Mouse (Mus musculus) heart, postnatal 0 days (tissue): ENCODE data around the gene Mcl1. TPM values are rescaled to one million over a fixed set of nuclear protein-coding genes. Genes with fewer than 3 reads are reported as not detected.

Experiments
- ATAC-seq: fragments of 200-750 bp; cut with Nextera tagmentation; 2 replicates; pipeline ENCODE4 v1.8.0; 2017; ENCODE audit warnings: low read depth, moderate number of reproducible peaks, moderate library complexity; ENCODE audit not compliant: insufficient read depth
- DNase-seq: peaks from one replicate; pipeline ENCODE4 v3.0.0-alpha.2; 2016; ENCODE audit warnings: low spot score
- H3K27ac ChIP-seq: fragments of 300-500 bp; sonication (generic); 2 replicates; pipeline ENCODE4 v1.5.1; 2014; ENCODE audit warnings: low read depth, mild to moderate bottlenecking
- H3K27me3 ChIP-seq: fragments of 300-500 bp; sonication (generic); 2 replicates; pipeline ENCODE4 v1.6.1; 2014; ENCODE audit warnings: low read length, mixed read lengths; ENCODE audit not compliant: control insufficient read depth, insufficient read depth
- H3K36me3 ChIP-seq: fragments of 300-500 bp; sonication (generic); replicated peaks from 2 replicates; pipeline ENCODE4 v1.6.1; 2014; ENCODE audit warnings: low read length, mixed read lengths; ENCODE audit not compliant: control insufficient read depth, insufficient read depth
- H3K4me1 ChIP-seq: fragments of 300-500 bp; sonication (generic); 2 replicates; pipeline ENCODE4 v1.6.1; 2014; ENCODE audit warnings: antibody characterized with exemption; ENCODE audit not compliant: control insufficient read depth, insufficient read depth
- H3K4me2 ChIP-seq: fragments of 300-500 bp; sonication (generic); 2 replicates; pipeline ENCODE4 v1.6.1; 2014; ENCODE audit warnings: low read depth, mild to moderate bottlenecking, low read length, moderate library complexity
- H3K4me3 ChIP-seq: fragments of 300-500 bp; sonication (generic); 2 replicates; pipeline ENCODE4 v1.5.1; 2014; ENCODE audit warnings: low read depth, low read length
- H3K9ac ChIP-seq: fragments of 300-500 bp; sonication (generic); replicated peaks from 2 replicates; pipeline ENCODE4 v1.6.1; 2014; ENCODE audit warnings: low read depth, low read length, mixed read lengths
- H3K9me3 ChIP-seq: fragments of 300-500 bp; sonication (generic); replicated peaks from 2 replicates; pipeline ENCODE4 v1.6.1; 2016; ENCODE audit warnings: low read length; ENCODE audit not compliant: control insufficient read depth
- CTCF ChIP-seq: IDR thresholded peaks from 2 replicates; pipeline ENCODE4 v1.5.1; 2016; ENCODE audit warnings: antibody characterized with exemption, control low read depth, low read depth
- EP300 ChIP-seq: IDR thresholded peaks from 2 replicates; pipeline ENCODE4 v1.6.1; 2016; ENCODE audit warnings: antibody characterized with exemption, low read depth
- WGBS: fragments of 180-500 bp; shearing (Covaris S2); extraction: QIAGEN DNeasy Blood & Tissue Kit; methylation state at CpG from one replicate; pipeline ENCODE4 v1.1.7; 2014; 5-methylcytosine and 5-hydroxymethylcytosine counted together
- polyA plus RNA-seq: library from polyadenylated mRNA; unstranded; fragments of >200 nt; fragmentation: Nextera tagmentation; extraction: Ambion mirVana; gene quantifications from 2 replicates; pipeline ENCODE4 v1.2.1, GENCODE M21; 2015
- total RNA-seq: library from RNA; depleted of rRNA; stranded (reverse); fragments of >200 nt; gene quantifications from 2 replicates; pipeline ENCODE4 v1.2.3, GENCODE M21; 2014; ENCODE audit warnings: low replicate concordance

Mcl1 gene
- total and polyA plus RNA-seq, 2 experiments from 2014 or later, result 50.1 to 278 TPM

DNA sequence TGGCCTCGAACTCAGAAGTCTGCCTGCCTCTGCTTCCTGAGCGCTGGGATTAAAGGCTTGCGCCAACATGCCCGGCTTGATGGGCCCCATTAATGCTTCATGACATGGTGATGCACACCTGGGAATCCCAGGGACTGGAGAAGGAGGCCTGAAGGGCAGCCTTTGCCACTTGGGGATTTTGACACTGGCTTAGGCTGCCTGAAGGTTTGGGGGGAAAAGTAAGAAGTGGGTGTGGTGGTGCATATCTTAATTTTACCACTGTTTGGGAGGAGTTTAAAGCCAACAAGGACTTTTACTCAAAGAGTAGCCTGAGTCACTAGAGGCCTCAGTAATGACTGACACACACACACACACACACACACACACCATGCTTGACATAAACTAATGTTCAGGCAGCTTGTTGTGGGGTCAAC is 6.4 kb downstream of the Mcl1 start:
- peak overlapping the region; percentile 100 for H3K27ac ChIP-seq
- no peak overlapping the region for H3K4me2 ChIP-seq
- H3K9me3 ChIP-seq, result no peaks in the 10 kb centered on the region
- H3K9ac ChIP-seq, result 0 out of 2 replicates have a peak overlapping the region, but pooled peaks have one; percentile 13
- TF ChIP-seq EP300, result no peak
- no peak for TF ChIP-seq CTCF
- no peak overlapping the region for H3K4me3 ChIP-seq
- peaks cover 58% of the 10 kb centered on the region for H3K36me3 ChIP-seq
- H3K4me1 ChIP-seq, result peaks cover 58% of the 10 kb centered on the region
- DNase-seq (no peak), ATAC-seq (no peak)
- 67% methylated on average over 4 of the region's 4 CpGs for WGBS
- H3K27me3 ChIP-seq, result no peaks in the 10 kb centered on the region

DNA sequence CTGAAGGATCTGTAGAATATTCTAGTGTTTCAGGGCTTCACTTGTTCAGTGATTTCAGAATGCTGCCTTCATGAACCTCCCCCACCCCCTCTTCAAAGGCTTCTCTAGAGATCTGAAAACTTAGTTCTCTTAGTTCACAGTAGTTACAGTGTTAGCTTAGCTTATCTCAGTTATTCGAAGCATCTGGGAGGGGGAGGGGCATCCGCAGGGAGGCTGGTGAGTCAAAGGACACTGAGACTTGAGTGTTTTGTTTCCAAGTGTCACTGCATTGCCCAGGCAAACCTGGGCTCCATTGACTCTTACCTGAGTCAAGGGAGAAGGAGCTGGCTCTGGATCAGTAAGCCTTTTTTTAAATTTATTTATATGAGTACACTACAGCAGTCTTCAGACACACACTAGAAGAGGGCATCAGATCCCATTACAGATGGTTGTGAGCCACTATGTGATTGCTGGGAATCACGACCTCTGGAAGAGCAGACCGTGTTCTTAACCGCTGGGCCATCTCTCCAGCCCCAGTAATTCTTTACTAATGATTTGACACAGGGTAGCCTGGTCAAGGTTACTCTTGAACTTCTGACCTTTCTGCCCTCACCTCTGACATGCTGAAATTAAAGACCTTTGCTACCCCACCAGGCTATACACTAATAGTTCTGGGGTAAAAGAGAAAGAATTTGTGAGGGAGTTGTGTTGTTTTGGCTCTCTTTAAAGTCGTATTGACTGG is 7.7 kb downstream of the Mcl1 start:
- H3K9ac ChIP-seq, result no peak overlapping the region; the same call in 1 of the 2 replicates
- no peak overlapping the region for H3K4me3 ChIP-seq
- ATAC-seq, result peak; percentile 57
- peaks cover 47% of the 10 kb centered on the region for H3K36me3 ChIP-seq
- H3K9me3 ChIP-seq, result no peaks in the 10 kb centered on the region
- peak overlapping the region; percentile 100 for H3K27ac ChIP-seq
- WGBS, result 11% methylated on average over 6 of the region's 6 CpGs
- H3K4me2 ChIP-seq, result peak overlapping the region; percentile 36
- peak; percentile 90 for DNase-seq
- H3K27me3 ChIP-seq, result no peaks in the 10 kb centered on the region
- TF ChIP-seq EP300, result peak; percentile 83
- no peak for TF ChIP-seq CTCF
- peaks cover 62% of the 10 kb centered on the region for H3K4me1 ChIP-seq

DNA sequence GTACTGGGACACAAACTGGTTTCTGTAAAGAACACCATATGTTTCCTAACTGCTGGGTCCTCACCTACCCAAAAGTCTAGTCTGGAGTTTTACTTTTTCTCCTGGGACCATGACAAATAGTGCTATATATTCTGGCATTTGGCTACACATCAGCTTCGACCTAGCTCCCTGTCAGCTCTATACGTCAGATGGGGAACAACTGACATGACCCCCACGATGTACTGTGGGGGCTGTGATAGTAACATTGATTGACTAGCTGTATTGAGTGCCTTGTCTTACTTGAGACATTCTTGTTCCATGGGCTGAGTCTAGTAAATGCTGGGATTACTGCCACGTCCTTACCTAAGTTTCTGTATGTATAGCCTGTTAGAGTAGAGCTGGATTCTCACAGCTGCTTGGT is 8.9 kb downstream of the Mcl1 start:
- Histone ChIP-seq H3K4me2 (peak overlapping the region; percentile 21; the same call in 1 of the 2 replicates), H3K36me3 (peaks cover 39% of the 10 kb centered on the region), H3K9me3 (no peaks in the 10 kb centered on the region), H3K9ac (peak overlapping the region; percentile 48), H3K4me1 (peaks cover 69% of the 10 kb centered on the region), H3K27me3 (no peaks in the 10 kb centered on the region), H3K27ac (peak overlapping the region; percentile 100), H3K4me3 (no peak overlapping the region)
- ATAC-seq (no peak; the same call in 1 of the 2 replicates), DNase-seq (no peak)
- WGBS, result 25% methylated on average over 4 of the region's 4 CpGs
- TF ChIP-seq CTCF (no peak), EP300 (no peak)

DNA sequence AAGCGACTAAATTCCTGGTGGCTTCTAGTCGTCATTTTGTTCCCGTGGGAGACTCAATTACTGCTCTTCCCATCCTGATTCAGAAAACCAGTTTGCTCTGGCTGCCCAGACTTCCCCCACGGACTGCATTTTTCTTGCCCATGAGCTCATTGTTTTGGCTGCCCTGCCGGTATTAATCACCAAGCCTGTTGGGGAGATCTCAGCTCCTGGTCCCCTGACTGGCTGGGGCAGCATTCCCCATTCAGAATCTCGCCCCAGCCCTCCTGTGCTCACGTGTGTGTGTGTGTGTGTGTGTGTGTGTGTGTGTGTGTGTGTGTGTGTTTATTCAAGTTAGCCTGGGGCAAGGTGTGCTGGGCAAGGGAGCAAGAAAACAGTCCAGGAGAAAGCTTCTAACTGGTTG is 9.4 kb downstream of the Mcl1 start:
- Histone ChIP-seq H3K9me3 (no peaks in the 10 kb centered on the region), H3K4me2 (peak overlapping the region; percentile 21; the same call in 1 of the 2 replicates), H3K36me3 (peaks cover 34% of the 10 kb centered on the region), H3K27ac (peak overlapping the region; percentile 100), H3K4me1 (peaks cover 69% of the 10 kb centered on the region), H3K27me3 (no peaks in the 10 kb centered on the region), H3K9ac (peak overlapping the region; percentile 48), H3K4me3 (no peak overlapping the region)
- peak; percentile 81 for ATAC-seq
- WGBS, result 5% methylated on average over 7 of the region's 7 CpGs
- DNase-seq, result peak; percentile 93
- TF ChIP-seq CTCF, result no peak
- peak; percentile 61; the same call in 1 of the 2 replicates for TF ChIP-seq EP300

DNA sequence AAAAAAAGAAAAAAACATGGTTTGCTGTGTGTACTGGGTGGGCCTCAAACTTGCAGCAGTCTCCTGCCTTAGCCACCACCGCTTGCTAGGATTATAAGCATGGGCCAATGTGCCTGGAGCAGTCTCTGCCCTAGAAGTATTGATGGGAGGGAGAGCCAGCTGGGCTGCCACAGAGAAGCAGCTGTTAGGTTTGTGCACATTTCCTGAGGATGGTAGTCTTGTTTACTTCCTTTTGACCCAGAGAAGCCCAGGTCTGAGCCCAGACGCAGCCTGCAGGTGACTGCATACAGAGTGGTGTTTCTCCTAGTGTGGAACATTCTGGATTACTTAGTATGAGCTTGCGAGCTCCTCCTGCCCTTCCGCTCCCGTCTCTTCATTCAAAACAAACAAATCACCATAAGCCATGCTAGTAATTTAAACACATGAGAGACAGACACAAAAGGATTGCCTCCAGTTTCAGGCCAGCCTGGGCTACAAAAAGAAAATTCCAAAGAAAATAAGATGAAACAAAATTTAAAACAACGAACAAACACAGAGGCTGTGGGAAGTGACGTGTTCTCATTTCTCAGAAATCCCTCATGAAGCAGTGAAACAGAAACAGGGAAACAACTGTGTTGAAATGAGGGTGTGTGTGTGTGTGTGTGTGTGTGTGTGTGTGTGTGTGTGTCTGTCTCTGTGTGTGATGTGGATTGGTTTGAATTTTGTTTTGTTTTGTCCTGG is 10.2 kb downstream of the Mcl1 start:
- peak overlapping the region; percentile 100 for H3K27ac ChIP-seq
- no peak for ATAC-seq
- TF ChIP-seq CTCF, result no peak
- no peak for TF ChIP-seq EP300
- H3K4me3 ChIP-seq, result no peak overlapping the region
- H3K4me2 ChIP-seq, result no peak overlapping the region
- no peaks in the 10 kb centered on the region for H3K27me3 ChIP-seq
- no peak overlapping the region for H3K9ac ChIP-seq
- H3K36me3 ChIP-seq, result peaks cover 27% of the 10 kb centered on the region
- no peaks in the 10 kb centered on the region for H3K9me3 ChIP-seq
- DNase-seq, result no peak
- H3K4me1 ChIP-seq, result peaks cover 69% of the 10 kb centered on the region
- WGBS, result 75% methylated on average over 7 of the region's 7 CpGs
